Mouse (Mus musculus): Measurements from ENCODE around the gene Srebf1. TPM values are rescaled to one million over a fixed set of nuclear protein-coding genes. Genes with fewer than 3 reads are reported as not detected.

Srebf1 gene
- polyA plus RNA-seq, 1 experiment = not detected

- Histone ChIP-seq H3K4me1 (ENCODE audit: control insufficient read depth, insufficient read depth, low read length) (peaks cover 49% of the 10 kb centered on the region), H3K4me3 (ENCODE audit: insufficient read depth, low read depth, low read length) (no peak overlapping the region), H3K27ac (ENCODE audit: insufficient read depth, low read depth, low read length) (no peak overlapping the region)
- TF ChIP-seq CTCF (IDR thresholded peaks at IDR 0.05; ENCODE audit: insufficient read depth, low read depth, low read length) = no peak
- no peak for TF ChIP-seq POLR2A (IDR thresholded peaks at IDR 0.05; ENCODE audit: insufficient read depth, low read depth, low read length)
- 73% methylated on average over 4 of the region's 4 CpGs for WGBS
These were observed 64.1 kb downstream of the Srebf1 start for GRCm38 (mm10) chr11:60158271-60158670.

GRCm38 (mm10) chr11:60155690-60156089, 66.7 kb downstream of the Srebf1 start:
- no peak for TF ChIP-seq CTCF (IDR thresholded peaks at IDR 0.05; ENCODE audit: insufficient read depth, low read depth, low read length)
- no peak for TF ChIP-seq POLR2A (IDR thresholded peaks at IDR 0.05; ENCODE audit: insufficient read depth, low read depth, low read length)
- WGBS = 53% methylated on average over 5 of the region's 5 CpGs
- no peak overlapping the region for H3K4me3 ChIP-seq (ENCODE audit: insufficient read depth, low read depth, low read length)
- H3K27ac ChIP-seq (ENCODE audit: insufficient read depth, low read depth, low read length) = no peak overlapping the region
- peaks cover 37% of the 10 kb centered on the region for H3K4me1 ChIP-seq (ENCODE audit: control insufficient read depth, insufficient read depth, low read length)

GRCm38 (mm10) chr11:60153936-60154335, 68.4 kb downstream of the Srebf1 start:
- Histone ChIP-seq H3K27ac (ENCODE audit: insufficient read depth, low read depth, low read length) (peak overlapping the region; percentile 36; the same call in 1 of the 2 replicates), H3K4me3 (ENCODE audit: insufficient read depth, low read depth, low read length) (no peak overlapping the region), H3K4me1 (ENCODE audit: control insufficient read depth, insufficient read depth, low read length) (peaks cover 32% of the 10 kb centered on the region)
- no peak for TF ChIP-seq POLR2A (IDR thresholded peaks at IDR 0.05; ENCODE audit: insufficient read depth, low read depth, low read length)
- no peak for TF ChIP-seq CTCF (IDR thresholded peaks at IDR 0.05; ENCODE audit: insufficient read depth, low read depth, low read length)
- 38% methylated on average over 3 of the region's 3 CpGs for WGBS

GRCm38 (mm10) chr11:60152339-60152738, 70.0 kb downstream of the Srebf1 start:
- H3K27ac ChIP-seq (ENCODE audit: insufficient read depth, low read depth, low read length) = no peak overlapping the region
- peaks cover 33% of the 10 kb centered on the region for H3K4me1 ChIP-seq (ENCODE audit: control insufficient read depth, insufficient read depth, low read length)
- H3K4me3 ChIP-seq (ENCODE audit: insufficient read depth, low read depth, low read length) = no peak overlapping the region
- 33% methylated on average over 1 of the region's 1 CpGs for WGBS
- TF ChIP-seq CTCF (IDR thresholded peaks at IDR 0.05; ENCODE audit: insufficient read depth, low read depth, low read length) (no peak), POLR2A (IDR thresholded peaks at IDR 0.05; ENCODE audit: insufficient read depth, low read depth, low read length) (no peak)

- H3K27ac ChIP-seq (ENCODE audit: insufficient read depth, low read depth, low read length) = no peak overlapping the region
- WGBS = 61% methylated on average over 3 of the region's 3 CpGs
- no peak overlapping the region for H3K4me3 ChIP-seq (ENCODE audit: insufficient read depth, low read depth, low read length)
- TF ChIP-seq CTCF (IDR thresholded peaks at IDR 0.05; ENCODE audit: insufficient read depth, low read depth, low read length) (no peak), POLR2A (IDR thresholded peaks at IDR 0.05; ENCODE audit: insufficient read depth, low read depth, low read length) (no peak)
- peaks cover 31% of the 10 kb centered on the region for H3K4me1 ChIP-seq (ENCODE audit: control insufficient read depth, insufficient read depth, low read length)
These were observed 71.7 kb downstream of the Srebf1 start for GRCm38 (mm10) chr11:60150677-60151076.

Other genes with a start within 250 kb of the Srebf1 start
- gene Pemt, start 176.1 kb downstream of the Srebf1 start, polyA plus RNA-seq (2012; ENCODE audit: insufficient read depth, insufficient read length, low replicate concordance, missing spikeins) = not detected in 2 replicates
- gene Rai1, start 117.6 kb downstream of the Srebf1 start, polyA plus RNA-seq (2012; ENCODE audit: insufficient read depth, insufficient read length, low replicate concordance, missing spikeins) = 123 TPM in 1 of 2 replicates, not detected in the other
- 119 TPM in 1 of 2 replicates, not detected in the other for gene Tom1l2, start 130.3 kb upstream of the Srebf1 start, polyA plus RNA-seq (2012; ENCODE audit: insufficient read depth, insufficient read length, low replicate concordance, missing spikeins)
- not detected in 2 replicates for gene Drc3, start 130.7 kb upstream of the Srebf1 start, polyA plus RNA-seq (2012; ENCODE audit: insufficient read depth, insufficient read length, low replicate concordance, missing spikeins)
- 149 TPM in 1 of 2 replicates, not detected in the other for gene Gid4, start 194.6 kb upstream of the Srebf1 start, polyA plus RNA-seq (2012; ENCODE audit: insufficient read depth, insufficient read length, low replicate concordance, missing spikeins)
- gene Atpaf2, start 195.9 kb upstream of the Srebf1 start, polyA plus RNA-seq (2012; ENCODE audit: insufficient read depth, insufficient read length, low replicate concordance, missing spikeins) = not detected in 2 replicates
- gene Drg2, start 232.0 kb upstream of the Srebf1 start, polyA plus RNA-seq (2012; ENCODE audit: insufficient read depth, insufficient read length, low replicate concordance, missing spikeins) = not detected in 2 replicates
- gene Myo15, start 246.8 kb upstream of the Srebf1 start, polyA plus RNA-seq (2012; ENCODE audit: insufficient read depth, insufficient read length, low replicate concordance, missing spikeins) = not detected in 2 replicates

Measured in olfactory bulb, adult 2 months (tissue).